Mouse (Mus musculus) MEL (cell line): Measurements from ENCODE around the gene Spcs3.

Experiments used
- CHD2 ChIP-seq: IDR thresholded peaks from 2 replicates; pipeline ENCODE4 v1.6.1; 2011; ENCODE audit warnings: low read length, improper control_type of control experiment
- CTCF ChIP-seq, 3 experiments: IDR thresholded peaks in 2 of 3; conservative IDR thresholded peaks in 1 of 3; 2 replicates each; pipeline ENCODE4 v1.5.1; 2011 to 2012; ENCODE audit warnings: low read length in 3 of 3, low read depth in 2 of 3, mild to moderate bottlenecking in 2 of 3, improper control_type of control experiment in 1 of 3, inconsistent platforms in 1 of 3, mixed read lengths in 1 of 3, moderate library complexity in 1 of 3; ENCODE audit not compliant: control insufficient read depth in 1 of 3, insufficient read depth in 1 of 3, poor library complexity in 1 of 3, severe bottlenecking in 1 of 3
- EP300 ChIP-seq, 2 experiments: IDR thresholded peaks; 2 replicates each; pipeline ENCODE4 v1.6.1; 2011; ENCODE audit warnings: improper control_type of control experiment in 2 of 2, low read length in 2 of 2, low read depth in 1 of 2, mild to moderate bottlenecking in 1 of 2
- HCFC1 ChIP-seq: IDR thresholded peaks from 2 replicates; pipeline ENCODE4 v1.6.1; 2012; ENCODE audit warnings: low read depth, mild to moderate bottlenecking, inconsistent platforms, low read length, improper control_type of control experiment, moderate library complexity
- KAT2A ChIP-seq: conservative IDR thresholded peaks from 2 replicates; pipeline ENCODE4 v1.6.1; 2012; ENCODE audit warnings: low read depth, low read length, improper control_type of control experiment, inconsistent platforms
- POLR2AphosphoS2 ChIP-seq: IDR thresholded peaks from 2 replicates; pipeline ENCODE4 v1.6.1; 2011; ENCODE audit warnings: low read length, improper control_type of control experiment
- SMC3 ChIP-seq: IDR thresholded peaks from 2 replicates; pipeline ENCODE4 v1.6.1; 2011; ENCODE audit warnings: low read depth, low read length, improper control_type of control experiment
- ZC3H11A ChIP-seq: IDR thresholded peaks from 2 replicates; pipeline ENCODE4 v1.6.1; 2012; ENCODE audit warnings: low read depth, mild to moderate bottlenecking, inconsistent platforms, low read length, improper control_type of control experiment

DNA sequence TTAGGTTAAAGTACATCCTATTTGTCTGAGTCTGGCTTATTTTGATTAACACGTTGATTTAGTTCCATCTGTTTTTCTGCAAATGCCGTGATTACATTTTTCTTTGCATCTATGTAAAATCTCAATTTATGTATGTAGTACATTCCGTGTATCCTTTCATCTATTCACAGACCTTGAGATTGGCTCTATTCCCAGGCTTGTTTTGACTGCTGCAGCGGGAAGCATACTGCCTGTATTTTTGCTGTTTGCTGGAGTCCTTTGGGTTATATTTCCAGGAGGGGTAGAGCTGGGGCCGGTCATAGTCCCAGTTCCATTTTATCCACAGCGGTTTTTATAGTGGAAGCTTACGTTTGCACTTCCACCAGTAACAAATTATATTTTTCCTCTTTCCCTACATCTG is 26.7 kb downstream of the Spcs3 start:
- TF ChIP-seq CTCF (IDR thresholded peaks at IDR 0.05 in 2 of 3, conservative IDR thresholded peaks at IDR 0.05 in 1 of 3; ENCODE audit: control insufficient read depth in 1 of 3, insufficient read depth in 1 of 3, low read depth in 2 of 3, low read length in 3 of 3, poor library complexity in 1 of 3, severe bottlenecking in 1 of 3) (no peak), KAT2A (no peak), ZC3H11A (no peak), SMC3 (no peak), HCFC1 (no peak), EP300 (IDR thresholded peaks at IDR 0.05; ENCODE audit: low read depth in 1 of 2, low read length in 2 of 2) (no peak), CHD2 (no peak), POLR2AphosphoS2 (no peak)
